Comparison of ENCODE assay signal across 21 mouse cellular contexts in the genomic region with DNA sequence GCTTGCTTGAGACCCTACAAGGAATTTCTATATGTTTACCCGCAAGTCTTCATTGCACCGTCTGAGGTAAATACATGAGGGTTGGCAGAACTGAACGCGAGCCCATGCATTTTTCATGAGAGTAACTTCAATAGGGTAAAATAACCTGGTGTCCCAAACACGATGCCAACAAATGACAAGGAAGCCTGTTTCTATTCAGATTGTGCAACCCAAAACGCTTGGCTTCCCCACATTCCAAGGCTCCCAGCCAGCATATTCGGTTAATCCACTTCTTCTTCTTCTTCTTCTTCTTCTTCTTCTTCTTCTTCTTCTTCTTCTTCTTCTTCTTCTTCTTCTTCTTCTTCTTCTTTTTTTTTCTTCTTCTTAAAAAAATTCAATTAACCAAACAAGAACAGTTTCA.
A peak's percentile ranks its signal among the peaks of the same experiment; 100 is the strongest.
DNase-seq lines count a peak whose midpoint lies in the region; ATAC-seq and TF ChIP-seq lines count a peak whose summit lies in the region.
"Had no signal": no experiment of that assay in that cellular context is flagged by ENCODE, and none has a peak within 500 bp of the region (broad histone marks: within the 10 kb centered on the region; RNA-seq: fewer than 3 reads in every experiment).

No protein-coding gene starts in this region.

- ATAC-seq in embryonic facial prominence, embryonic 14.5 days (ENCODE audit: low read depth), result no peak
- no peak for ATAC-seq in hindbrain, embryonic 12.5 days (ENCODE audit: low FRiP score)
- ATAC-seq: forebrain, postnatal 0 days; intestine, embryonic 15.5 days had no signal

- intact Hi-C loops in heart, adult 2 months (cut with DNase I), result no loop called here
- intact Hi-C loops in heart, postnatal 10 days (cut with DNase I), result no loop called here

- WGBS in embryonic facial prominence, embryonic 14.5 days, result 80% methylated on average over 7 of the region's 7 CpGs
- 90% methylated on average over 7 of the region's 7 CpGs for WGBS in embryonic facial prominence, embryonic 10.5 days
- 76% methylated on average over 7 of the region's 7 CpGs for WGBS in heart, adult 2 months
- WGBS in lung, adult 2 months, result 66% methylated on average over 7 of the region's 7 CpGs
- 86% methylated on average over 7 of the region's 7 CpGs for WGBS in hindbrain, embryonic 12.5 days

- H3K4me3 ChIP-seq in embryonic facial prominence, embryonic 14.5 days (ENCODE audit: low read depth, low read length), result no peak overlapping the region
- H3K4me3 ChIP-seq in embryonic facial prominence, embryonic 10.5 days, result no peak overlapping the region
- no peak overlapping the region for H3K4me3 ChIP-seq in heart, adult 2 months
- H3K4me3 ChIP-seq in lung, adult 2 months (replicated peaks; ENCODE audit: extremely low read depth, low read depth, low read length), result no peak overlapping the region
- no peak overlapping the region for H3K4me3 ChIP-seq in C2C12 (ENCODE audit: insufficient read depth, poor library complexity, severe bottlenecking)
- H3K4me3 ChIP-seq in hindbrain, embryonic 12.5 days, result no peak overlapping the region
- H3K4me3 ChIP-seq: embryonic facial prominence, embryonic 15.5 days; erythroblast, embryonic 14.5 days; heart, embryonic 15.5 days; intestine, embryonic 15.5 days had no signal

- no peak for TF ChIP-seq CTCF in heart, adult 2 months (IDR thresholded peaks at IDR 0.05)
- TF ChIP-seq CTCF in lung, adult 2 months (IDR thresholded peaks at IDR 0.05; ENCODE audit: insufficient read depth, low read length), result no peak
- no peak for TF ChIP-seq CTCF in C2C12 (IDR thresholded peaks at IDR 0.05; ENCODE audit: control insufficient read depth, insufficient read depth, insufficient read length)

- H3K27ac ChIP-seq in embryonic facial prominence, embryonic 14.5 days (replicated peaks; ENCODE audit: low read depth, low read length), result no peak overlapping the region
- no peak overlapping the region for H3K27ac ChIP-seq in embryonic facial prominence, embryonic 10.5 days (replicated peaks)
- H3K27ac ChIP-seq in heart, adult 2 months, result no peak overlapping the region
- no peak overlapping the region for H3K27ac ChIP-seq in hindbrain, embryonic 12.5 days
- H3K27ac ChIP-seq: embryonic facial prominence, embryonic 15.5 days; heart, embryonic 15.5 days; hindbrain, embryonic 14.5 days; intestine, embryonic 15.5 days had no signal

- H3K9ac ChIP-seq in embryonic facial prominence, embryonic 14.5 days (ENCODE audit: low read depth, low read length), result no peak overlapping the region
- no peak overlapping the region for H3K9ac ChIP-seq in heart, adult 2 months (ENCODE audit: low read depth, low read length)
- H3K9ac ChIP-seq in hindbrain, embryonic 12.5 days, result no peak overlapping the region
- H3K9ac ChIP-seq: embryonic facial prominence, embryonic 15.5 days; forebrain, postnatal 0 days; heart, embryonic 15.5 days; hindbrain, embryonic 14.5 days; intestine, embryonic 15.5 days had no signal

- TF ChIP-seq EP300 in heart, adult 2 months (IDR thresholded peaks at IDR 0.05; ENCODE audit: insufficient read depth, low read depth, low read length), result no peak

- peak; percentile 13 for DNase-seq in embryonic facial prominence, embryonic 14.5 days (ENCODE audit: low spot score)
- DNase-seq in embryonic facial prominence, embryonic 10.5 days (ENCODE audit: low spot score), result no peak
- DNase-seq in heart, adult 2 months, result peak; percentile 27 to 38
- no peak for DNase-seq in heart, postnatal 10 days
- DNase-seq in lung, adult 18-20 months, result peak; percentile 10 to 15
- DNase-seq in lung, adult 2 months, result no peak
- DNase-seq: adrenal gland, postnatal 10 days; B cell, adult 2 months; cerebellum, adult 18-20 months; cerebellum, adult 9-11 months; cerebellum, postnatal 36 days; forebrain, postnatal 0 days; gastrocnemius, postnatal 14 days; kidney, adult 18-20 months had no signal

- no peak overlapping the region for H3K4me2 ChIP-seq in embryonic facial prominence, embryonic 14.5 days (ENCODE audit: low read depth, low read length)
- no peak overlapping the region for H3K4me2 ChIP-seq in hindbrain, embryonic 12.5 days (replicated peaks)
- H3K4me2 ChIP-seq: embryonic facial prominence, embryonic 15.5 days; heart, embryonic 15.5 days; hindbrain, embryonic 14.5 days; intestine, embryonic 15.5 days had no signal

- no peaks in the 10 kb centered on the region for H3K4me1 ChIP-seq in embryonic facial prominence, embryonic 14.5 days (ENCODE audit: control insufficient read depth, insufficient read depth, low read length)
- no peaks in the 10 kb centered on the region for H3K4me1 ChIP-seq in embryonic facial prominence, embryonic 10.5 days
- no peaks in the 10 kb centered on the region; the same call in 1 of the 2 replicates for H3K4me1 ChIP-seq in heart, adult 2 months (ENCODE audit: control insufficient read depth, insufficient read depth, low read length)
- H3K4me1 ChIP-seq in lung, adult 2 months (ENCODE audit: control insufficient read depth, insufficient read depth, low read length), result peaks cover 4% of the 10 kb centered on the region
- H3K4me1 ChIP-seq in hindbrain, embryonic 12.5 days, result no peaks in the 10 kb centered on the region
- H3K4me1 ChIP-seq: embryonic facial prominence, embryonic 15.5 days; heart, embryonic 15.5 days; intestine, embryonic 15.5 days had no signal

- H3K9me3 ChIP-seq in embryonic facial prominence, embryonic 14.5 days (ENCODE audit: control insufficient read depth, low read length), result no peaks in the 10 kb centered on the region
- no peaks in the 10 kb centered on the region for H3K9me3 ChIP-seq in embryonic facial prominence, embryonic 10.5 days
- H3K9me3 ChIP-seq in hindbrain, embryonic 12.5 days (replicated peaks), result no peaks in the 10 kb centered on the region
- H3K9me3 ChIP-seq: embryonic facial prominence, embryonic 15.5 days; heart, embryonic 15.5 days; intestine, embryonic 15.5 days had no signal

- H3K27me3 ChIP-seq in embryonic facial prominence, embryonic 14.5 days (replicated peaks; ENCODE audit: control insufficient read depth, insufficient read depth, low read length), result no peaks in the 10 kb centered on the region
- H3K27me3 ChIP-seq in embryonic facial prominence, embryonic 10.5 days (replicated peaks; ENCODE audit: low read depth, poor library complexity, severe bottlenecking), result no peaks in the 10 kb centered on the region
- no peaks in the 10 kb centered on the region for H3K27me3 ChIP-seq in heart, adult 2 months (ENCODE audit: control insufficient read depth, insufficient read depth, low read length)
- H3K27me3 ChIP-seq in C2C12 (ENCODE audit: control insufficient read depth, insufficient read depth, insufficient read length), result no peaks in the 10 kb centered on the region
- no peaks in the 10 kb centered on the region for H3K27me3 ChIP-seq in hindbrain, embryonic 12.5 days
- H3K27me3 ChIP-seq: embryonic facial prominence, embryonic 15.5 days; heart, embryonic 15.5 days; intestine, embryonic 15.5 days had no signal

- no peaks in the 10 kb centered on the region for H3K79me2 ChIP-seq in heart, adult 2 months (replicated peaks; ENCODE audit: control insufficient read depth, insufficient read depth, low read length)
- no peaks in the 10 kb centered on the region for H3K79me2 ChIP-seq in C2C12 (ENCODE audit: control insufficient read depth, insufficient read depth)

- no peaks in the 10 kb centered on the region for H3K79me3 ChIP-seq in C2C12 (ENCODE audit: low read depth)

- TF ChIP-seq POLR2A in heart, adult 2 months (IDR thresholded peaks at IDR 0.05; ENCODE audit: insufficient read depth, low read depth, low read length), result no peak
- TF ChIP-seq POLR2A in lung, adult 2 months (IDR thresholded peaks at IDR 0.05; ENCODE audit: borderline replicate concordance, extremely low read depth, low read depth, low read length), result no peak

- no peak overlapping the region for H3ac ChIP-seq in C2C12 (ENCODE audit: control insufficient read depth, insufficient read length, low read depth)

- H3K36me3 ChIP-seq in embryonic facial prominence, embryonic 14.5 days (ENCODE audit: control insufficient read depth, insufficient read depth, low read length), result no peaks in the 10 kb centered on the region
- H3K36me3 ChIP-seq in embryonic facial prominence, embryonic 10.5 days (replicated peaks), result no peaks in the 10 kb centered on the region
- no peaks in the 10 kb centered on the region for H3K36me3 ChIP-seq in heart, adult 2 months (ENCODE audit: control insufficient read depth, insufficient read depth, low read length)
- no peaks in the 10 kb centered on the region for H3K36me3 ChIP-seq in C2C12 (ENCODE audit: control insufficient read depth, insufficient read depth)
- H3K36me3 ChIP-seq in hindbrain, embryonic 12.5 days, result no peaks in the 10 kb centered on the region
- H3K36me3 ChIP-seq: embryonic facial prominence, embryonic 15.5 days; heart, embryonic 15.5 days; intestine, embryonic 15.5 days had no signal

TF ChIP-seq in C2C12, 6 proteins besides CTCF, POLR2A, EP300 and RAD21:
- TF ChIP-seq MYOD1 (IDR thresholded peaks at IDR 0.05; ENCODE audit: control insufficient read depth, insufficient read length, low read depth) (no peak), CEBPB (IDR thresholded peaks at IDR 0.05; ENCODE audit: low read depth) (peak; percentile 56), MYOG (IDR thresholded peaks at IDR 0.05; ENCODE audit: control insufficient read depth, extremely low read depth, insufficient read length) (no peak)

Comparison
In these comparisons a context has a peak if more than half of its experiments do, and no peak if none do; other contexts are left out.
1. DNase-seq: peak in embryonic facial prominence, embryonic 14.5 days (single experiment), heart, adult 2 months (2 of 2) and lung, adult 18-20 months (2 of 2); none in embryonic facial prominence, embryonic 10.5 days (single experiment), heart, postnatal 10 days (0 of 2) and lung, adult 2 months (single experiment).